Comparison of ENCODE assay signal across 24 mouse cellular contexts in genomic region chr12:111320549-111320948, GRCm38 (mm10). TPM values are rescaled to one million over a fixed set of nuclear protein-coding genes. Genes with fewer than 3 reads are reported as not detected.
DNase-seq lines count a peak whose midpoint lies in the region; ATAC-seq lines count a peak whose summit lies in the region.
"Had no signal": no experiment of that assay in that cellular context is flagged by ENCODE, and none has a peak within 500 bp of the region (broad histone marks: within the 10 kb centered on the region; RNA-seq: fewer than 3 reads in every experiment).

No protein-coding gene starts in this region.

- peak; percentile 38 to 49 for DNase-seq in cerebellum, postnatal 10 days
- DNase-seq in left cerebral cortex, postnatal 4 days: peak; percentile 37
- no peak for DNase-seq in left cerebral cortex, adult 18-20 months (ENCODE audit: low spot score in 2 of 2)
- DNase-seq in lung, postnatal 10 days: peak; percentile 77
- DNase-seq in layer of hippocampus, adult 18-20 months (ENCODE audit: low spot score in 2 of 2): no peak
- DNase-seq in frontal cortex, postnatal 10 days (ENCODE audit: low spot score in 2 of 2): no peak
- DNase-seq in forebrain, embryonic 14.5 days (ENCODE audit: low spot score): no peak
- DNase-seq: adrenal gland, postnatal 14 days; cerebellum, adult 9-10 months; gastrocnemius, adult 2 months; heart, postnatal 36 days; kidney, adult 9 months; kidney, postnatal 14 days; liver had no signal

- H3K27me3 ChIP-seq in forebrain, embryonic 14.5 days (replicated peaks; ENCODE audit: control insufficient read depth, insufficient read depth, low read length): no peaks in the 10 kb centered on the region
- H3K27me3 ChIP-seq: heart, embryonic 12.5 days; hindbrain, embryonic 15.5 days; liver, embryonic 15.5 days; midbrain, embryonic 13.5 days had no signal

- no peak overlapping the region for H3K4me2 ChIP-seq in forebrain, embryonic 14.5 days (ENCODE audit: low read length)
- H3K4me2 ChIP-seq: heart, embryonic 12.5 days; hindbrain, embryonic 15.5 days; liver, embryonic 15.5 days; midbrain, embryonic 13.5 days had no signal

- H3K4me1 ChIP-seq in forebrain, embryonic 14.5 days (ENCODE audit: control insufficient read depth, insufficient read depth, low read length): no peaks in the 10 kb centered on the region
- H3K4me1 ChIP-seq: heart, embryonic 12.5 days; hindbrain, embryonic 15.5 days; limb, embryonic 10.5 days; liver, embryonic 15.5 days; midbrain, embryonic 13.5 days had no signal

- no peak overlapping the region for H3K27ac ChIP-seq in forebrain, embryonic 14.5 days (ENCODE audit: low read depth, low read length)
- H3K27ac ChIP-seq: gastrocnemius, adult 2 months; hindbrain, embryonic 15.5 days; layer of hippocampus, adult 2 months; limb, embryonic 10.5 days; liver, embryonic 15.5 days; midbrain, embryonic 13.5 days had no signal

- no peak overlapping the region for H3K4me3 ChIP-seq in forebrain, embryonic 14.5 days (ENCODE audit: low read depth, low read length)
- H3K4me3 ChIP-seq: gastrocnemius, adult 2 months; heart, embryonic 12.5 days; hindbrain, embryonic 15.5 days; layer of hippocampus, adult 2 months; limb, embryonic 10.5 days; liver, embryonic 15.5 days; midbrain, embryonic 13.5 days had no signal

- no peak overlapping the region for H3K9ac ChIP-seq in forebrain, embryonic 14.5 days (ENCODE audit: low read length)
- H3K9ac ChIP-seq: heart, embryonic 12.5 days; hindbrain, embryonic 15.5 days; liver, embryonic 15.5 days; midbrain, embryonic 13.5 days had no signal

- no peak for ATAC-seq in cerebellum, adult (ENCODE audit: insufficient number of reproducible peaks, low FRiP score, low TSS enrichment)
- no peak for ATAC-seq in forebrain, embryonic 14.5 days
- ATAC-seq: midbrain, embryonic 13.5 days had no signal

- 80% methylated on average over 12 of the region's 12 CpGs for WGBS in forebrain, embryonic 14.5 days

- peaks cover 96% of the 10 kb centered on the region for H3K36me3 ChIP-seq in forebrain, embryonic 14.5 days (ENCODE audit: control insufficient read depth, insufficient read depth, low read length)

- no peaks in the 10 kb centered on the region for H3K9me3 ChIP-seq in forebrain, embryonic 14.5 days (replicated peaks; ENCODE audit: control insufficient read depth, low read length)
- H3K9me3 ChIP-seq: heart, embryonic 12.5 days; hindbrain, embryonic 15.5 days; limb, embryonic 10.5 days; liver, embryonic 15.5 days; midbrain, embryonic 13.5 days had no signal

- intact Hi-C loops in left cerebral cortex, postnatal 4 days (cut with DNase I): no loop called here

RNA-seq across cellular contexts. Expression of gene Amn, which starts 49.7 kb away (rescaled TPM):
- 10 to 100 TPM; 15.9 to 16.3 TPM for total RNA-seq in left cerebral cortex, postnatal 4 days (2021)
- 1 to 10 TPM; 9.1 to 9.7 TPM for total RNA-seq in left cerebral cortex, adult 18-20 months (2021)
- total RNA-seq in layer of hippocampus, adult 18-20 months (2021): 1 to 10 TPM; 3.3 to 4.6 TPM
- polyA plus RNA-seq in forebrain, embryonic 14.5 days (2014; fragmentation: Nextera tagmentation; extraction: Ambion mirVana): 1.9 and 2.9 TPM in 2 replicates
- total RNA-seq: adrenal gland, postnatal 14 days; common myeloid progenitor, adult 5-6 weeks; gastrocnemius, adult 2 months; heart, postnatal 36 days had no signal
- polyA plus RNA-seq: forebrain, embryonic 11.5 days; neural tube, embryonic 11.5 days had no signal

RNA-seq across cellular contexts. Expression of gene Cdc42bpb, which starts 57.0 kb away (rescaled TPM):
- 100 to 1,000 TPM; 153 to 168 TPM for total RNA-seq in left cerebral cortex, postnatal 4 days (2021)
- total RNA-seq in left cerebral cortex, adult 18-20 months (2021): 100 to 1,000 TPM; 130 to 138 TPM
- total RNA-seq in layer of hippocampus, adult 18-20 months (2021): 100 to 1,000 TPM; 119 to 124 TPM
- polyA plus RNA-seq in forebrain, embryonic 14.5 days (2014; fragmentation: Nextera tagmentation; extraction: Ambion mirVana): 28.8 and 34.6 TPM in 2 replicates

Comparison
In these comparisons a context has a peak if more than half of its experiments do, and no peak if none do; other contexts are left out.
1. DNase-seq: peak in cerebellum, postnatal 10 days (2 of 2), left cerebral cortex, postnatal 4 days (single experiment) and lung, postnatal 10 days (single experiment); none in left cerebral cortex, adult 18-20 months (0 of 2), layer of hippocampus, adult 18-20 months (0 of 2), frontal cortex, postnatal 10 days (0 of 2) and forebrain, embryonic 14.5 days (single experiment).